20 mouse cellular contexts compared by ENCODE assay signal in genomic region chr5:30601397-30601796, GRCm38 (mm10). TPM values are rescaled to one million over a fixed set of nuclear protein-coding genes. Genes with fewer than 3 reads are reported as not detected.
DNase-seq lines count a peak whose midpoint lies in the region; ATAC-seq and TF ChIP-seq lines count a peak whose summit lies in the region.
"Had no signal": no experiment of that assay in that cellular context is flagged by ENCODE, and none has a peak within 500 bp of the region (broad histone marks: within the 10 kb centered on the region; RNA-seq: fewer than 3 reads in every experiment).

No protein-coding gene starts in this region.

- no peaks in the 10 kb centered on the region for H3K27me3 ChIP-seq in heart, embryonic 14.5 days (ENCODE audit: control insufficient read depth, insufficient read depth, low read length)
- no peaks in the 10 kb centered on the region for H3K27me3 ChIP-seq in liver, postnatal 0 days (ENCODE audit: insufficient read depth, low read length)
- peaks cover 2% of the 10 kb centered on the region; the same call in 1 of the 2 replicates for H3K27me3 ChIP-seq in liver, embryonic 11.5 days (replicated peaks; ENCODE audit: control insufficient read depth, insufficient read depth, low read length)

- H3K4me3 ChIP-seq in heart, embryonic 14.5 days (ENCODE audit: control insufficient read depth in 1 of 2, insufficient read depth in 1 of 2, low read depth in 1 of 2, low read length in 2 of 2): no peak overlapping the region
- no peak overlapping the region for H3K4me3 ChIP-seq in liver, postnatal 0 days (ENCODE audit: low read depth, low read length)
- H3K4me3 ChIP-seq in liver, embryonic 11.5 days (ENCODE audit: low read depth, low read length): no peak overlapping the region
- H3K4me3 ChIP-seq: embryonic facial prominence, embryonic 10.5 days had no signal

- H3K4me1 ChIP-seq in heart, embryonic 14.5 days (ENCODE audit: control insufficient read depth in 2 of 2, insufficient read depth in 2 of 2, low read length in 2 of 2): peaks cover 43 to 44% of the 10 kb centered on the region in 2 experiments
- no peaks in the 10 kb centered on the region for H3K4me1 ChIP-seq in liver, postnatal 0 days (ENCODE audit: insufficient read depth)
- no peaks in the 10 kb centered on the region for H3K4me1 ChIP-seq in liver, embryonic 11.5 days (replicated peaks; ENCODE audit: control insufficient read depth, insufficient read depth, low read length)

- peak; percentile 48 to 54 for DNase-seq in cerebellum, adult 18-20 months
- DNase-seq in cerebellum, adult 11 months: no peak
- DNase-seq in heart, postnatal 10 days: no peak
- no peak for DNase-seq in liver, postnatal 0 days
- DNase-seq in liver, embryonic 11.5 days (ENCODE audit: low spot score): no peak
- peak; percentile 60 for DNase-seq in heart, postnatal 4 days
- DNase-seq in frontal cortex, adult 2 months (ENCODE audit: extremely low spot score in 1 of 2, low spot score in 1 of 2): no peak
- DNase-seq: B cell, adult 2 months; cerebellum, adult 8-10 months; kidney, postnatal 10 days; layer of hippocampus, postnatal 36 days; left cerebral cortex, postnatal 4 days; lung, adult 18-20 months; thymus, postnatal 36 days had no signal

- no peak for ATAC-seq in heart, embryonic 14.5 days (ENCODE audit: insufficient number of reproducible peaks, insufficient read depth, low FRiP score, low read depth)
- no peak for ATAC-seq in liver, postnatal 0 days
- ATAC-seq in liver, embryonic 11.5 days (replicated peaks; ENCODE audit: low FRiP score): no peak
- ATAC-seq: inflammation-experienced regulatory T-cells, adult 6 months had no signal

- 6% methylated on average over 4 of the region's 4 CpGs for WGBS in heart, embryonic 14.5 days
- WGBS in liver, postnatal 0 days (ENCODE audit: insufficient replicate concordance): 15% methylated on average over 4 of the region's 4 CpGs
- 16% methylated on average over 4 of the region's 4 CpGs for WGBS in liver, embryonic 11.5 days

- H3K36me3 ChIP-seq in heart, embryonic 14.5 days (ENCODE audit: control insufficient read depth, insufficient read depth, low read length): no peaks in the 10 kb centered on the region
- H3K36me3 ChIP-seq in liver, postnatal 0 days (replicated peaks; ENCODE audit: insufficient read depth, low read length): no peaks in the 10 kb centered on the region
- H3K36me3 ChIP-seq in liver, embryonic 11.5 days (ENCODE audit: control insufficient read depth, insufficient read depth, low read length): no peaks in the 10 kb centered on the region
- H3K36me3 ChIP-seq: embryonic facial prominence, embryonic 10.5 days had no signal

- TF ChIP-seq EP300 in liver, postnatal 0 days (IDR thresholded peaks at IDR 0.05; ENCODE audit: low read depth): no peak

- peak overlapping the region in 1 of 2 experiments; percentile 35; a peak in 2 of 4 replicates for H3K27ac ChIP-seq in heart, embryonic 14.5 days (replicated peaks in 1 of 2; ENCODE audit: control insufficient read depth in 1 of 2, insufficient read depth in 1 of 2, low read depth in 2 of 2, low read length in 2 of 2)
- no peak overlapping the region for H3K27ac ChIP-seq in liver, postnatal 0 days (ENCODE audit: low read depth)
- no peak overlapping the region for H3K27ac ChIP-seq in liver, embryonic 11.5 days (ENCODE audit: low read depth, low read length)
- H3K27ac ChIP-seq: embryonic facial prominence, embryonic 10.5 days had no signal

- H3K9ac ChIP-seq in heart, embryonic 14.5 days (ENCODE audit: low read length): 0 out of 2 replicates have a peak overlapping the region, but pooled peaks have one; percentile 7
- no peak overlapping the region for H3K9ac ChIP-seq in liver, postnatal 0 days (replicated peaks)
- no peak overlapping the region for H3K9ac ChIP-seq in liver, embryonic 11.5 days (ENCODE audit: low read depth, low read length)

- peak; percentile 33 for TF ChIP-seq CTCF in liver, postnatal 0 days (IDR thresholded peaks at IDR 0.05; ENCODE audit: low read depth)

- intact Hi-C loops in heart, postnatal 10 days (cut with DNase I): no loop called here

- no peaks in the 10 kb centered on the region for H3K9me3 ChIP-seq in heart, embryonic 14.5 days (ENCODE audit: control insufficient read depth, low read length)
- no peaks in the 10 kb centered on the region for H3K9me3 ChIP-seq in liver, postnatal 0 days (ENCODE audit: low read length)
- H3K9me3 ChIP-seq in liver, embryonic 11.5 days (ENCODE audit: control insufficient read depth, low read length): no peaks in the 10 kb centered on the region
- H3K9me3 ChIP-seq: embryonic facial prominence, embryonic 10.5 days had no signal

- 0 out of 2 replicates have a peak overlapping the region, but pooled peaks have one; percentile 5 for H3K4me2 ChIP-seq in heart, embryonic 14.5 days (ENCODE audit: low read length)
- no peak overlapping the region for H3K4me2 ChIP-seq in liver, postnatal 0 days (ENCODE audit: low read depth, low read length)
- H3K4me2 ChIP-seq in liver, embryonic 11.5 days: no peak overlapping the region

RNA-seq across cellular contexts. Expression of gene Kcnk3, which starts 13.4 kb away (rescaled TPM):
- 30.2 and 40.3 TPM in 2 replicates for polyA plus RNA-seq in heart, embryonic 14.5 days (2014; fragmentation: Nextera tagmentation; extraction: Ambion mirVana)
- total RNA-seq in heart, postnatal 10 days (2021): 100 to 1,000 TPM; 159 to 183 TPM
- 0.26 and 0.46 TPM in 2 replicates for polyA plus RNA-seq in liver, postnatal 0 days (2015; fragmentation: Nextera tagmentation; extraction: Ambion mirVana)
- 0.75 and 1.6 TPM in 2 replicates for polyA plus RNA-seq in liver, embryonic 11.5 days (2014; fragmentation: Nextera tagmentation; extraction: Ambion mirVana)
- total RNA-seq in heart, postnatal 4 days (2021): 100 to 1,000 TPM; 145 TPM
- polyA plus RNA-seq in frontal cortex, adult 2 months (2012; rRNA removed): 18.0 and 23.1 TPM in 2 replicates
- total RNA-seq: neutrophil, adult 5-6 weeks had no signal

RNA-seq across cellular contexts. Expression of gene Slc35f6, which starts 46.3 kb away (rescaled TPM):
- 27.3 and 29.6 TPM in 2 replicates for polyA plus RNA-seq in heart, embryonic 14.5 days (2014; fragmentation: Nextera tagmentation; extraction: Ambion mirVana)
- 10 to 100 TPM; 42.1 to 45.4 TPM for total RNA-seq in heart, postnatal 10 days (2021)
- 13.8 and 14.2 TPM in 2 replicates for polyA plus RNA-seq in liver, postnatal 0 days (2015; fragmentation: Nextera tagmentation; extraction: Ambion mirVana)
- 17.6 and 18.6 TPM in 2 replicates for polyA plus RNA-seq in liver, embryonic 11.5 days (2014; fragmentation: Nextera tagmentation; extraction: Ambion mirVana)
- 10 to 100 TPM; 35.1 to 38.5 TPM for total RNA-seq in heart, postnatal 4 days (2021)
- 56.5 and 56.9 TPM in 2 replicates for polyA plus RNA-seq in frontal cortex, adult 2 months (2012; rRNA removed)

RNA-seq across cellular contexts. Expression of gene Cib4, which starts 55.8 kb away (rescaled TPM):
- not detected in 2 replicates for polyA plus RNA-seq in heart, embryonic 14.5 days (2014; fragmentation: Nextera tagmentation; extraction: Ambion mirVana)
- total RNA-seq in heart, postnatal 10 days (2021): not detected
- not detected in 2 replicates for polyA plus RNA-seq in liver, postnatal 0 days (2015; fragmentation: Nextera tagmentation; extraction: Ambion mirVana)
- polyA plus RNA-seq in liver, embryonic 11.5 days (2014; fragmentation: Nextera tagmentation; extraction: Ambion mirVana): not detected in 2 replicates
- total RNA-seq in heart, postnatal 4 days (2021): not detected
- polyA plus RNA-seq in frontal cortex, adult 2 months (2012; rRNA removed): not detected in 2 replicates
- total RNA-seq: ES-E14; layer of hippocampus, postnatal 36 days; left cerebral cortex, postnatal 4 days; neutrophil, adult 5-6 weeks had no signal
- polyA plus RNA-seq: embryonic facial prominence, embryonic 10.5 days; inflammation-experienced regulatory T-cells, adult 6 months; spleen, adult 2 months had no signal

Comparison
In these comparisons a context has a peak if more than half of its experiments do, and no peak if none do; other contexts are left out.
1. DNase-seq: peak in cerebellum, adult 18-20 months (2 of 2) and heart, postnatal 4 days (single experiment); none in cerebellum, adult 11 months (single experiment), heart, postnatal 10 days (0 of 2), liver, postnatal 0 days (single experiment), liver, embryonic 11.5 days (single experiment) and frontal cortex, adult 2 months (0 of 2).